Mouse (Mus musculus): Measurements from ENCODE around the gene Pvrig. TPM values are rescaled to one million over a fixed set of nuclear protein-coding genes. Genes with fewer than 3 reads are reported as not detected.
"Not testable (repeated sequence)": the region's sequence is repeated elsewhere in the genome, so short reads cannot be mapped to it uniquely, and the experiment has no call there.

Gene Pvrig
- not detected in 2 replicates for polyA plus RNA-seq (2014; fragmentation: Nextera tagmentation; extraction: Ambion mirVana)

GRCm38 (mm10) chr5:138341661-138342060 is at the start of gene Pvrig:
Gene Pvrig (plus strand): TSS chr5:138341961.
- H3K36me3 ChIP-seq (ENCODE audit: control insufficient read depth, insufficient read depth, low read length): no peaks in the 10 kb centered on the region
- no peak within 1 kb of the TSS for H3K27ac ChIP-seq (ENCODE audit: low read depth, low read length)
- no peaks in the 10 kb centered on the region for H3K4me1 ChIP-seq (replicated peaks; ENCODE audit: control insufficient read depth, insufficient read depth, low read length)
- DNase-seq (ENCODE audit: low spot score) (no peak), ATAC-seq (replicated peaks; ENCODE audit: low FRiP score) (no peak)
- 89% methylated on average over 2 of the region's 2 CpGs for WGBS
- H3K27me3 ChIP-seq (ENCODE audit: control insufficient read depth, insufficient read depth, low read length): no peaks in the 10 kb centered on the region
- H3K4me3 ChIP-seq (ENCODE audit: low read depth, low read length): no peak within 1 kb of the TSS
- H3K9me3 ChIP-seq (ENCODE audit: control insufficient read depth, low read length): no peaks in the 10 kb centered on the region
- no peak within 1 kb of the TSS for H3K9ac ChIP-seq (ENCODE audit: low read length)
- no peak within 1 kb of the TSS for H3K4me2 ChIP-seq (ENCODE audit: low read depth, low read length, severe bottlenecking)

- no peak overlapping the region for H3K9ac ChIP-seq (ENCODE audit: low read length)
- no peaks in the 10 kb centered on the region for H3K9me3 ChIP-seq (ENCODE audit: control insufficient read depth, low read length)
- no peak for DNase-seq (ENCODE audit: low spot score)
- no peak for ATAC-seq (replicated peaks; ENCODE audit: low FRiP score)
- H3K4me2 ChIP-seq (ENCODE audit: low read depth, low read length, severe bottlenecking): no peak overlapping the region
- H3K4me3 ChIP-seq (ENCODE audit: low read depth, low read length): no peak overlapping the region
- H3K27me3 ChIP-seq (ENCODE audit: control insufficient read depth, insufficient read depth, low read length): no peaks in the 10 kb centered on the region
- no peaks in the 10 kb centered on the region for H3K36me3 ChIP-seq (ENCODE audit: control insufficient read depth, insufficient read depth, low read length)
- no peaks in the 10 kb centered on the region for H3K4me1 ChIP-seq (replicated peaks; ENCODE audit: control insufficient read depth, insufficient read depth, low read length)
- no peak overlapping the region for H3K27ac ChIP-seq (ENCODE audit: low read depth, low read length)
Observed at GRCm38 (mm10) chr5:138294158-138294557, 47.6 kb upstream of the Pvrig start.

GRCm38 (mm10) chr5:138299613-138300012 is 42.1 kb upstream of the Pvrig start:
- no peak overlapping the region for H3K4me2 ChIP-seq (ENCODE audit: low read depth, low read length, severe bottlenecking)
- H3K9me3 ChIP-seq (ENCODE audit: control insufficient read depth, low read length): no peaks in the 10 kb centered on the region
- DNase-seq (ENCODE audit: low spot score) (no peak), ATAC-seq (replicated peaks; ENCODE audit: low FRiP score) (no peak)
- no peak overlapping the region for H3K4me3 ChIP-seq (ENCODE audit: low read depth, low read length)
- 86% methylated on average over 2 of the region's 2 CpGs for WGBS
- H3K27ac ChIP-seq (ENCODE audit: low read depth, low read length): no peak overlapping the region
- no peaks in the 10 kb centered on the region for H3K27me3 ChIP-seq (ENCODE audit: control insufficient read depth, insufficient read depth, low read length)
- H3K9ac ChIP-seq (ENCODE audit: low read length): no peak overlapping the region
- H3K4me1 ChIP-seq (replicated peaks; ENCODE audit: control insufficient read depth, insufficient read depth, low read length): no peaks in the 10 kb centered on the region
- no peaks in the 10 kb centered on the region for H3K36me3 ChIP-seq (ENCODE audit: control insufficient read depth, insufficient read depth, low read length)

GRCm38 (mm10) chr5:138312795-138313194 is 29.0 kb upstream of the Pvrig start:
- no peak overlapping the region for H3K4me3 ChIP-seq (ENCODE audit: low read depth, low read length)
- H3K4me1 ChIP-seq (replicated peaks; ENCODE audit: control insufficient read depth, insufficient read depth, low read length): no peaks in the 10 kb centered on the region
- no peak overlapping the region for H3K27ac ChIP-seq (ENCODE audit: low read depth, low read length)
- no peaks in the 10 kb centered on the region for H3K9me3 ChIP-seq (ENCODE audit: control insufficient read depth, low read length)
- DNase-seq (ENCODE audit: low spot score) (no peak), ATAC-seq (replicated peaks; ENCODE audit: low FRiP score) (no peak)
- H3K36me3 ChIP-seq (ENCODE audit: control insufficient read depth, insufficient read depth, low read length): no peaks in the 10 kb centered on the region
- 84% methylated on average over 3 of the region's 3 CpGs for WGBS
- no peak overlapping the region for H3K4me2 ChIP-seq (ENCODE audit: low read depth, low read length, severe bottlenecking)
- no peaks in the 10 kb centered on the region for H3K27me3 ChIP-seq (ENCODE audit: control insufficient read depth, insufficient read depth, low read length)
- H3K9ac ChIP-seq (ENCODE audit: low read length): no peak overlapping the region

- Histone ChIP-seq H3K27me3 (ENCODE audit: control insufficient read depth, insufficient read depth, low read length) (no peaks in the 10 kb centered on the region), H3K9me3 (ENCODE audit: control insufficient read depth, low read length) (no peaks in the 10 kb centered on the region), H3K4me1 (replicated peaks; ENCODE audit: control insufficient read depth, insufficient read depth, low read length) (no peaks in the 10 kb centered on the region), H3K4me3 (ENCODE audit: low read depth, low read length) (no peak overlapping the region), H3K4me2 (ENCODE audit: low read depth, low read length, severe bottlenecking) (no peak overlapping the region), H3K9ac (ENCODE audit: low read length) (no peak overlapping the region), H3K27ac (ENCODE audit: low read depth, low read length) (no peak overlapping the region), H3K36me3 (ENCODE audit: control insufficient read depth, insufficient read depth, low read length) (no peaks in the 10 kb centered on the region)
- 82% methylated on average over 3 of the region's 3 CpGs for WGBS
- ATAC-seq (replicated peaks; ENCODE audit: low FRiP score) (no peak), DNase-seq (ENCODE audit: low spot score) (no peak)
Observed at GRCm38 (mm10) chr5:138343216-138343615, 1.5 kb downstream of the Pvrig start.

- WGBS: 95% methylated on average over 6 of the region's 7 CpGs
- not testable (repeated sequence) for DNase-seq (ENCODE audit: low spot score)
Observed at GRCm38 (mm10) chr5:138363208-138363607, 21.4 kb downstream of the Pvrig start.

GRCm38 (mm10) chr5:138365347-138365746 is 23.6 kb downstream of the Pvrig start:
- H3K4me1 ChIP-seq (replicated peaks; ENCODE audit: control insufficient read depth, insufficient read depth, low read length); H3K4me3 ChIP-seq (ENCODE audit: low read depth, low read length); DNase-seq (ENCODE audit: low spot score); ATAC-seq (replicated peaks; ENCODE audit: low FRiP score); H3K36me3 ChIP-seq (ENCODE audit: control insufficient read depth, insufficient read depth, low read length); H3K27ac ChIP-seq (ENCODE audit: low read depth, low read length); H3K9ac ChIP-seq (ENCODE audit: low read length); H3K27me3 ChIP-seq (ENCODE audit: control insufficient read depth, insufficient read depth, low read length); H3K9me3 ChIP-seq (ENCODE audit: control insufficient read depth, low read length); H3K4me2 ChIP-seq (ENCODE audit: low read depth, low read length, severe bottlenecking): not testable (repeated sequence)
- WGBS: 93% methylated on average over 10 of the region's 10 CpGs

More at GRCm38 (mm10) chr5:138363208-138363607, 21.4 kb downstream of the Pvrig start:
- not testable (repeated sequence) for H3K9me3 ChIP-seq (ENCODE audit: control insufficient read depth, low read length); H3K4me3 ChIP-seq (ENCODE audit: low read depth, low read length); H3K27ac ChIP-seq (ENCODE audit: low read depth, low read length); ATAC-seq (replicated peaks; ENCODE audit: low FRiP score); H3K4me2 ChIP-seq (ENCODE audit: low read depth, low read length, severe bottlenecking); H3K4me1 ChIP-seq (replicated peaks; ENCODE audit: control insufficient read depth, insufficient read depth, low read length); H3K36me3 ChIP-seq (ENCODE audit: control insufficient read depth, insufficient read depth, low read length); H3K27me3 ChIP-seq (ENCODE audit: control insufficient read depth, insufficient read depth, low read length); H3K9ac ChIP-seq (ENCODE audit: low read length)

Other genes starting within 250 kb of the Pvrig start
- gene Zscan21, start 225.1 kb upstream of the Pvrig start, polyA plus RNA-seq (2014; fragmentation: Nextera tagmentation; extraction: Ambion mirVana): 106 and 112 TPM in 2 replicates
- gene Zfp113, start 186.2 kb upstream of the Pvrig start, polyA plus RNA-seq (2014; fragmentation: Nextera tagmentation; extraction: Ambion mirVana): 35.2 and 39.9 TPM in 2 replicates
- gene Cops6, start 180.9 kb upstream of the Pvrig start, polyA plus RNA-seq (2014; fragmentation: Nextera tagmentation; extraction: Ambion mirVana): 248 and 275 TPM in 2 replicates
- 24.0 and 24.1 TPM in 2 replicates for gene Ap4m1, start 170.0 kb upstream of the Pvrig start, polyA plus RNA-seq (2014; fragmentation: Nextera tagmentation; extraction: Ambion mirVana)
- 370 and 373 TPM in 2 replicates for gene Mcm7, start 169.5 kb upstream of the Pvrig start, polyA plus RNA-seq (2014; fragmentation: Nextera tagmentation; extraction: Ambion mirVana)
- gene Taf6, start 154.5 kb upstream of the Pvrig start, polyA plus RNA-seq (2014; fragmentation: Nextera tagmentation; extraction: Ambion mirVana): 150 and 155 TPM in 2 replicates
- 49.8 and 56.6 TPM in 2 replicates for gene Cnpy4, start 154.5 kb upstream of the Pvrig start, polyA plus RNA-seq (2014; fragmentation: Nextera tagmentation; extraction: Ambion mirVana)
- 9.0 and 10.9 TPM in 2 replicates for gene Mblac1, start 147.6 kb upstream of the Pvrig start, polyA plus RNA-seq (2014; fragmentation: Nextera tagmentation; extraction: Ambion mirVana)
- gene Nxpe5, start 116.1 kb upstream of the Pvrig start, polyA plus RNA-seq (2014; fragmentation: Nextera tagmentation; extraction: Ambion mirVana): not detected in 2 replicates
- 38.6 and 39.9 TPM in 2 replicates for gene Lamtor4, start 86.5 kb upstream of the Pvrig start, polyA plus RNA-seq (2014; fragmentation: Nextera tagmentation; extraction: Ambion mirVana)
- gene BC037034, start 77.9 kb upstream of the Pvrig start, polyA plus RNA-seq (2014; fragmentation: Nextera tagmentation; extraction: Ambion mirVana): 9.3 and 11.8 TPM in 2 replicates
- 1.7 and 4.6 TPM in 2 replicates for gene Gal3st4, start 69.1 kb upstream of the Pvrig start, polyA plus RNA-seq (2014; fragmentation: Nextera tagmentation; extraction: Ambion mirVana)
- gene Gm43720, start 62.0 kb upstream of the Pvrig start, polyA plus RNA-seq (2014; fragmentation: Nextera tagmentation; extraction: Ambion mirVana): 0.05 and 0.08 TPM in 2 replicates
- 14.7 and 17.6 TPM in 2 replicates for gene Gpc2, start 62.0 kb upstream of the Pvrig start, polyA plus RNA-seq (2014; fragmentation: Nextera tagmentation; extraction: Ambion mirVana)
- 5.4 and 5.7 TPM in 2 replicates for gene Stag3, start 61.7 kb upstream of the Pvrig start, polyA plus RNA-seq (2014; fragmentation: Nextera tagmentation; extraction: Ambion mirVana)
- 50.4 and 53.7 TPM in 2 replicates for gene Zfp157, start 99.5 kb downstream of the Pvrig start, polyA plus RNA-seq (2014; fragmentation: Nextera tagmentation; extraction: Ambion mirVana)
- not detected in 2 replicates for gene 1700123K08Rik, start 222.8 kb downstream of the Pvrig start, polyA plus RNA-seq (2014; fragmentation: Nextera tagmentation; extraction: Ambion mirVana)